Mouse (Mus musculus): Measurements from ENCODE around the gene Phox2b.

Gene Phox2b

DNA sequence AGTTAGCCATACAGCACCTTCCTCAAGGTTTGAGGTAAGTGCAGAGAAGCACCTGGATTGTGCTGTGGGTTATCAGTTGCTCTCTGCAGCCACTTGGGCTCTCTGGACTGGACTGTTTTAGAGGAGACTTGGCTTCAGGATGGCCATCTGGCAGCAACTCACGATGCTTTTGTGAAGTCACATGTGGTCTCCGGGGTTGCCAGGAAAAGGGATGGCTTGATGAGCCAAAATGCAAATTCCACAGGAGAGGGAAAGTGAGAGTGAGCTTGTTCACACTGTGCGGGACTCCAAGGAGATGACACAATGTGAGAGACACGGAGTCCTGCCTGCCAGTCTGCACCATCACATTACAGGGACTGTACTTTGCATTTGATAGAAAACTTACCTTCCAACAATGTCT is 7.3 kb downstream of the Phox2b start:
- no peak for DNase-seq (ENCODE audit: low read depth, low spot score)

DNA sequence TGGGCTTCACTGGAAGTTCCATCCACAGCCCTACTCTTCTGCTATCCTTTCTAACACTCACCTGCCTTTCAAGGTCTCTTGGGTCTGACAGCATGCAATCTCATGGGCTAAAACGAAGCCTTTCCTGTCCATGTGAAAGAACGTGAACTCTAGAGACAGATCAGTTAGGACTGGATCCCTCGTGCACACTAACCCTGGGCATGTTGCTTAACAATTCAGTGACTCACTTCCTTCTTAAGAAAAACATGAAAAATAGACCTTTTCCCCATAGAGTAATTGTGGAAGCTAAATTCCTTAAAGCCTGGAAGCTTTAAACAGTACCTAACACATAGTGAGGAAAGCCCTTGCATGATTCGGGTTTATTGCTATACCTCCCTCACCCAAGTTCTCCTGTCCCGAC is 8.2 kb downstream of the Phox2b start:
- no peak for DNase-seq (ENCODE audit: low read depth, low spot score)

DNA sequence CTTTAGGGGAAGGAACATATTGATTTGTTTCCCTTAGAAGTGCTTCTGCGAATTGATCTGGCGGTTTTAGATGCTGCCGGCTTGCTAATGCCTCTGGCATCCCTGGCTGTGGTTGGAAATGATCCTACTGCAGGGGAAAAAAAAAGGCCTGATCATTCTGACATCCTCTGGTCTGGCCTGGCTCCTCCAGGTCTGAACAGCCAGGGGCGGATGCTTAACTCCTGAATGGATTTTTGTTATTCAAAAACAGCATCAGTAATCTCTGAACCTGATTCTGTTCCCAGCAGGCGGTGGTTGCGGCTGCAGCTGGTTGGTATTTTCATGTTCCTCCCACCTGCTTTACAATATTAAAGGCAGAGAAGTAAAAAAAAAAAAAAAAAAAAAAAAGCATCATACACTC is 16.0 kb downstream of the Phox2b start:
- DNase-seq (ENCODE audit: low read depth, low spot score), result peak; percentile 67

DNA sequence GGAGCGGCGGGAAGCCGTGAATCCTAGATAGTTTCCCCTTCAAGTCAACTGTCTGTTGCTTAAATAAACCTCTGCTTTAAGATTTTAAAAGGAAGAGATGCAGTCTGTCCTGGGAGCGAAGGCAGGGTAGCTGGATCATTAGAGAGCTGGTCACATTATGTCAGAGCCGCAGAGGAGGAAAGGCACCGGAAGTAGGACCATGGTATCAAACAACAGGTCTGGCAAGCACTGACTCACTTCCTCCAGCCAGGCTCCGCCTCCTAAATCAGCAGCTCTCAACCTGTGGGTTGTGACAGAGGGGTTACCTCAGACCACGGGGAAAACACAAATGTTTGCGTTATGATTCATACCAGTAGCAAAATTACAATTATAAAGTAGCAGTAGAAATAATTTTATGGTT is 35.5 kb downstream of the Phox2b start:
- DNase-seq (ENCODE audit: low read depth, low spot score), result no peak

DNA sequence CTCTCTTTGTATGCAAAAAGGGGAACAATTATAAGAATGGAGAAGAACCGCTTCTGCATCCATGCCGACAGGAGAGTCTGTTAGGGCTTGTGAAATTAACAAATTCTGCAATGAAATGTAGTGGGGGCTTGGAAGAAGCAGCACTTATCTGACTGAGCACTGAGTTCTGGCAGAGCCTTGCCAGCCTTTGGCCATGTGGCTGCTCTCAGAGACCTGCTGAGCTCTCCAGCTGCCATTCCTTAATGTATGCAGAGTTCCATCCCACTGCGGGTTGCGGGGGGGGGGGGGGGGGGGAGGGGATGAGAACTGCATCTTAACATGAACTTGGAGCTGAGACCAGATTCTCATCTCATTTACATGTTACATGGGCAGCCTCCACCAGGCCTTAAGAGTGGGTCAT is 38.6 kb downstream of the Phox2b start:
- DNase-seq (ENCODE audit: low read depth, low spot score), result no peak

DNA sequence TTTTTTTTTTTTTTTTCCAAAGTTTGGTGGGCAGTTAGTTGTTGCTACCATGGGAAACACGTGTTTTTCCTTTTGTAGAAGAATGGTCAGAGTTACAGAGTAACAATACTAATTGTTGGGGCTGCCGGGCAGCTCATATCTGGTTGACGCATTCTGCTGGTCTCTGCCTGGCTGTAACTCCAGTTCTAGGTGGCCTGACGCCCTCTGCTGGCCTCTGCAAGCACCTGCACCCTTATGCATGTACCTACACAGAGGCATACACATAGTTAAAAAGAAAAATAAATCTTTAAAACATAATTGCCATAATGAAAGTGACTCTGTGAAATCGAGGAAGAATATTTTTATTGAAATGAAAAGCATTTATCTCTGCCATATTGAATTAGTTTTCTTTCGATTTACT is 41.3 kb downstream of the Phox2b start:
- DNase-seq (ENCODE audit: low read depth, low spot score), result peak; percentile 67

DNA sequence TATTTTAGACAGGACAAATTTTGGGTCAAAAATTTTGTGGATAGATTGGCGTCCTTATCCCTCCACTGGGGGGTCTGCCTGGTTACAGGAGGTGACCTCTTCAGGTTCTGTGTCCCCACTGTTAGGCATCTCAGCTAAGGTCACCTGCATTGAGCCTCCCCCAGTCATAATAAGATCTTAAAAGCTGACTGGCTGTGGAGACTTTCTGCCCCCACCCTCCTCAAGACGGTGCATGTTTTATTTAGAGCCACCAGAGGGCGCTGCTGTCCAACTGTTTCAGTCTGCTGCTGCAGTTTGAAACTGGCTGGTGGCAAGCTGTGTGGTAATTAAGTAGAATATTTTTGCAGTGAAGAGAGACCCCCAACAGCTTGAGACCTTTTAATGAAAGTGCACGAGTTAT is 51.1 kb downstream of the Phox2b start:
- DNase-seq (ENCODE audit: low read depth, low spot score), result peak; percentile 78
